Mouse (Mus musculus): ENCODE results near the gene Dapk2. TPM values are rescaled to one million over a fixed set of nuclear protein-coding genes. Genes with fewer than 3 reads are reported as not detected.

Dapk2 gene
- polyA plus RNA-seq, 1 experiment = 22.8 TPM

DNA sequence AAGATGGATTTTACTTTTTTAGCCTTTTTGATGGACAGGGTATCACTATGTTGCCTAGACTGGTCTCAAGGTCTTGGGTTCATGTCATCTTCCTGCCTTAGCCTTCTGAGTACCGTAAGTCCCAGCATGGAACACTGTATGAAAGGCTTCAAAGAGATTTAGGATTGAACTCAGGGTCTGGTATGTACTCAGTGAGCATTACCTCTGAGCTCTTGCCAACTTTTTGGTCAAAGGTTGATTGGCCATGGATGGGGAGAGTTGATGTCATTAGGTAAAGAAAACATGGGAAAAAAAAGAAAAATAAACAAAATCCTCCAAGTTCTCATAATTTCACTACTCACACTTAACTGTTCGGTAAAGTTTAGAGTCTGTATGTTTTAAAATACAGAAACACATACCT, 132.7 kb downstream of the Dapk2 start:
- Histone ChIP-seq H3K27me3 (ENCODE audit: control insufficient read depth, insufficient read depth, insufficient read length) (no peaks in the 10 kb centered on the region), H3K4me3 (ENCODE audit: insufficient read depth, poor library complexity, severe bottlenecking) (no peak overlapping the region), H3K36me3 (ENCODE audit: control insufficient read depth, insufficient read depth) (no peaks in the 10 kb centered on the region), H3K79me3 (ENCODE audit: low read depth) (no peaks in the 10 kb centered on the region), H3K79me2 (ENCODE audit: control insufficient read depth, insufficient read depth) (no peaks in the 10 kb centered on the region), H3ac (ENCODE audit: control insufficient read depth, insufficient read length, low read depth) (no peak overlapping the region)
- TF ChIP-seq USF1 (IDR thresholded peaks at IDR 0.05; ENCODE audit: low read depth) = no peak
- no peak for TF ChIP-seq MAX (IDR thresholded peaks at IDR 0.05)
- no peak for TF ChIP-seq MYOD1 (IDR thresholded peaks at IDR 0.05; ENCODE audit: control insufficient read depth, insufficient read length, low read depth)
- TF ChIP-seq FOSL1 (IDR thresholded peaks at IDR 0.05; ENCODE audit: insufficient read depth, low read length, poor library complexity, severe bottlenecking) = no peak
- TF ChIP-seq CTCF (IDR thresholded peaks at IDR 0.05; ENCODE audit: control insufficient read depth, insufficient read depth, insufficient read length) = no peak
- no peak for TF ChIP-seq CEBPB (IDR thresholded peaks at IDR 0.05; ENCODE audit: low read depth)
- no peak for TF ChIP-seq MYOG (IDR thresholded peaks at IDR 0.05; ENCODE audit: control insufficient read depth, extremely low read depth, insufficient read length)

DNA sequence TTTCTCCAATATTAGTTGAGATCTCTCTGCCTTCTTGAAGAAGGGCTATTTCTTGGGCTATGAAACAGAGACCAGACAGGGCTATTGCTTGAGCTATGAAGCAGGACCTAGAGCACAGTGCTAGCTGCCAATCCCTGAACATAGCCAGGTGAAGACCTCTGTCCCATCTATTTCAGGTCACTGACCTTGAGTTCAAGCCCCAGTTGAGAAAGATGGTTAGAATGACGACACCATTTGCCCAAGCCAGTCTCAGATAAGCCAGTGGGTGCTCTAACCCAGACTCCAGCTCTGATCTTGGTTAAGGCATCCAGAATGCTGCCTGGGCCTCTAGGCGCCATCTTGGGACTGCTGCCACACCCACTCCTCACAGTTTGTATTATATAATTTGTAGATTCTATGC, 135.3 kb downstream of the Dapk2 start:
- Histone ChIP-seq H3K36me3 (ENCODE audit: control insufficient read depth, insufficient read depth) (no peaks in the 10 kb centered on the region), H3K79me2 (ENCODE audit: control insufficient read depth, insufficient read depth) (no peaks in the 10 kb centered on the region), H3K79me3 (ENCODE audit: low read depth) (no peaks in the 10 kb centered on the region), H3K27me3 (ENCODE audit: control insufficient read depth, insufficient read depth, insufficient read length) (no peaks in the 10 kb centered on the region), H3ac (ENCODE audit: control insufficient read depth, insufficient read length, low read depth) (no peak overlapping the region), H3K4me3 (ENCODE audit: insufficient read depth, poor library complexity, severe bottlenecking) (no peak overlapping the region)
- TF ChIP-seq MYOD1 (IDR thresholded peaks at IDR 0.05; ENCODE audit: control insufficient read depth, insufficient read length, low read depth) = no peak
- TF ChIP-seq CTCF (IDR thresholded peaks at IDR 0.05; ENCODE audit: control insufficient read depth, insufficient read depth, insufficient read length) = no peak
- TF ChIP-seq CEBPB (IDR thresholded peaks at IDR 0.05; ENCODE audit: low read depth) = no peak
- no peak for TF ChIP-seq USF1 (IDR thresholded peaks at IDR 0.05; ENCODE audit: low read depth)
- TF ChIP-seq FOSL1 (IDR thresholded peaks at IDR 0.05; ENCODE audit: insufficient read depth, low read length, poor library complexity, severe bottlenecking) = no peak
- no peak for TF ChIP-seq MAX (IDR thresholded peaks at IDR 0.05)
- no peak for TF ChIP-seq MYOG (IDR thresholded peaks at IDR 0.05; ENCODE audit: control insufficient read depth, extremely low read depth, insufficient read length)

- Histone ChIP-seq H3K27me3 (ENCODE audit: control insufficient read depth, insufficient read depth, insufficient read length) (no peaks in the 10 kb centered on the region), H3K79me2 (ENCODE audit: control insufficient read depth, insufficient read depth) (no peaks in the 10 kb centered on the region), H3K36me3 (ENCODE audit: control insufficient read depth, insufficient read depth) (no peaks in the 10 kb centered on the region), H3K79me3 (ENCODE audit: low read depth) (no peaks in the 10 kb centered on the region), H3K4me3 (ENCODE audit: insufficient read depth, poor library complexity, severe bottlenecking) (no peak overlapping the region), H3ac (ENCODE audit: control insufficient read depth, insufficient read length, low read depth) (no peak overlapping the region)
- TF ChIP-seq MYOG (IDR thresholded peaks at IDR 0.05; ENCODE audit: control insufficient read depth, extremely low read depth, insufficient read length) (no peak), FOSL1 (IDR thresholded peaks at IDR 0.05; ENCODE audit: insufficient read depth, low read length, poor library complexity, severe bottlenecking) (no peak), MAX (IDR thresholded peaks at IDR 0.05) (no peak), CEBPB (IDR thresholded peaks at IDR 0.05; ENCODE audit: low read depth) (no peak), USF1 (IDR thresholded peaks at IDR 0.05; ENCODE audit: low read depth) (no peak), CTCF (IDR thresholded peaks at IDR 0.05; ENCODE audit: control insufficient read depth, insufficient read depth, insufficient read length) (no peak), MYOD1 (IDR thresholded peaks at IDR 0.05; ENCODE audit: control insufficient read depth, insufficient read length, low read depth) (no peak)
These were observed 136.2 kb downstream of the Dapk2 start for GRCm38 (mm10) chr9:66294227-66294626.

GRCm38 (mm10) chr9:66294980-66295410, 137.0 kb downstream of the Dapk2 start:
- Histone ChIP-seq H3K79me3 (ENCODE audit: low read depth) (no peaks in the 10 kb centered on the region), H3K79me2 (ENCODE audit: control insufficient read depth, insufficient read depth) (no peaks in the 10 kb centered on the region), H3K27me3 (ENCODE audit: control insufficient read depth, insufficient read depth, insufficient read length) (no peaks in the 10 kb centered on the region), H3K4me3 (ENCODE audit: insufficient read depth, poor library complexity, severe bottlenecking) (no peak overlapping the region), H3ac (ENCODE audit: control insufficient read depth, insufficient read length, low read depth) (no peak overlapping the region), H3K36me3 (ENCODE audit: control insufficient read depth, insufficient read depth) (no peaks in the 10 kb centered on the region)
- TF ChIP-seq FOSL1 (IDR thresholded peaks at IDR 0.05; ENCODE audit: insufficient read depth, low read length, poor library complexity, severe bottlenecking) (no peak), CEBPB (IDR thresholded peaks at IDR 0.05; ENCODE audit: low read depth) (no peak)

- no peaks in the 10 kb centered on the region for H3K79me3 ChIP-seq (ENCODE audit: low read depth)
- H3K4me3 ChIP-seq (ENCODE audit: insufficient read depth, poor library complexity, severe bottlenecking) = no peak overlapping the region
- no peak overlapping the region for H3ac ChIP-seq (ENCODE audit: control insufficient read depth, insufficient read length, low read depth)
- no peaks in the 10 kb centered on the region for H3K79me2 ChIP-seq (ENCODE audit: control insufficient read depth, insufficient read depth)
- no peaks in the 10 kb centered on the region for H3K27me3 ChIP-seq (ENCODE audit: control insufficient read depth, insufficient read depth, insufficient read length)
- no peaks in the 10 kb centered on the region for H3K36me3 ChIP-seq (ENCODE audit: control insufficient read depth, insufficient read depth)
- TF ChIP-seq USF1 (IDR thresholded peaks at IDR 0.05; ENCODE audit: low read depth) (no peak), MYOG (IDR thresholded peaks at IDR 0.05; ENCODE audit: control insufficient read depth, extremely low read depth, insufficient read length) (no peak), FOSL1 (IDR thresholded peaks at IDR 0.05; ENCODE audit: insufficient read depth, low read length, poor library complexity, severe bottlenecking) (no peak), CEBPB (IDR thresholded peaks at IDR 0.05; ENCODE audit: low read depth) (no peak), MAX (IDR thresholded peaks at IDR 0.05) (no peak), CTCF (IDR thresholded peaks at IDR 0.05; ENCODE audit: control insufficient read depth, insufficient read depth, insufficient read length) (no peak), MYOD1 (IDR thresholded peaks at IDR 0.05; ENCODE audit: control insufficient read depth, insufficient read length, low read depth) (no peak)
These were observed 137.6 kb downstream of the Dapk2 start for GRCm38 (mm10) chr9:66295577-66296120.

- TF ChIP-seq CTCF (IDR thresholded peaks at IDR 0.05; ENCODE audit: control insufficient read depth, insufficient read depth, insufficient read length) = no peak
- no peak for TF ChIP-seq USF1 (IDR thresholded peaks at IDR 0.05; ENCODE audit: low read depth)
- no peak for TF ChIP-seq MYOD1 (IDR thresholded peaks at IDR 0.05; ENCODE audit: control insufficient read depth, insufficient read length, low read depth)
- no peak for TF ChIP-seq MAX (IDR thresholded peaks at IDR 0.05)
- TF ChIP-seq FOSL1 (IDR thresholded peaks at IDR 0.05; ENCODE audit: insufficient read depth, low read length, poor library complexity, severe bottlenecking) = no peak
- no peak for TF ChIP-seq MYOG (IDR thresholded peaks at IDR 0.05; ENCODE audit: control insufficient read depth, extremely low read depth, insufficient read length)
- TF ChIP-seq CEBPB (IDR thresholded peaks at IDR 0.05; ENCODE audit: low read depth) = no peak
- Histone ChIP-seq H3ac (ENCODE audit: control insufficient read depth, insufficient read length, low read depth) (no peak overlapping the region), H3K4me3 (ENCODE audit: insufficient read depth, poor library complexity, severe bottlenecking) (no peak overlapping the region), H3K79me3 (ENCODE audit: low read depth) (no peaks in the 10 kb centered on the region), H3K36me3 (ENCODE audit: control insufficient read depth, insufficient read depth) (no peaks in the 10 kb centered on the region), H3K27me3 (ENCODE audit: control insufficient read depth, insufficient read depth, insufficient read length) (no peaks in the 10 kb centered on the region), H3K79me2 (ENCODE audit: control insufficient read depth, insufficient read depth) (no peaks in the 10 kb centered on the region)
These were observed 140.8 kb downstream of the Dapk2 start for GRCm38 (mm10) chr9:66298783-66299182.

Data from C2C12 (cell line).